Mouse (Mus musculus) heart, postnatal 0 days (tissue): ENCODE results near the gene Znhit2. TPM values are rescaled to one million over a fixed set of nuclear protein-coding genes. Genes with fewer than 3 reads are reported as not detected.

Experiments used
- ATAC-seq: fragments of 200-750 bp; cut with Nextera tagmentation; 2 replicates; pipeline ENCODE4 v1.8.0; 2017; ENCODE audit warnings: low read depth, moderate number of reproducible peaks, moderate library complexity; ENCODE audit not compliant: insufficient read depth
- DNase-seq: peaks from one replicate; pipeline ENCODE4 v3.0.0-alpha.2; 2016; ENCODE audit warnings: low spot score
- H3K27ac ChIP-seq: fragments of 300-500 bp; sonication (generic); 2 replicates; pipeline ENCODE4 v1.5.1; 2014; ENCODE audit warnings: low read depth, mild to moderate bottlenecking
- H3K27me3 ChIP-seq: fragments of 300-500 bp; sonication (generic); 2 replicates; pipeline ENCODE4 v1.6.1; 2014; ENCODE audit warnings: low read length, mixed read lengths; ENCODE audit not compliant: control insufficient read depth, insufficient read depth
- H3K36me3 ChIP-seq: fragments of 300-500 bp; sonication (generic); replicated peaks from 2 replicates; pipeline ENCODE4 v1.6.1; 2014; ENCODE audit warnings: low read length, mixed read lengths; ENCODE audit not compliant: control insufficient read depth, insufficient read depth
- H3K4me1 ChIP-seq: fragments of 300-500 bp; sonication (generic); 2 replicates; pipeline ENCODE4 v1.6.1; 2014; ENCODE audit warnings: antibody characterized with exemption; ENCODE audit not compliant: control insufficient read depth, insufficient read depth
- H3K4me2 ChIP-seq: fragments of 300-500 bp; sonication (generic); 2 replicates; pipeline ENCODE4 v1.6.1; 2014; ENCODE audit warnings: low read depth, mild to moderate bottlenecking, low read length, moderate library complexity
- H3K4me3 ChIP-seq: fragments of 300-500 bp; sonication (generic); 2 replicates; pipeline ENCODE4 v1.5.1; 2014; ENCODE audit warnings: low read depth, low read length
- H3K9ac ChIP-seq: fragments of 300-500 bp; sonication (generic); replicated peaks from 2 replicates; pipeline ENCODE4 v1.6.1; 2014; ENCODE audit warnings: low read depth, low read length, mixed read lengths
- H3K9me3 ChIP-seq: fragments of 300-500 bp; sonication (generic); replicated peaks from 2 replicates; pipeline ENCODE4 v1.6.1; 2016; ENCODE audit warnings: low read length; ENCODE audit not compliant: control insufficient read depth
- CTCF ChIP-seq: IDR thresholded peaks from 2 replicates; pipeline ENCODE4 v1.5.1; 2016; ENCODE audit warnings: antibody characterized with exemption, control low read depth, low read depth
- EP300 ChIP-seq: IDR thresholded peaks from 2 replicates; pipeline ENCODE4 v1.6.1; 2016; ENCODE audit warnings: antibody characterized with exemption, low read depth
- WGBS: fragments of 180-500 bp; shearing (Covaris S2); extraction: QIAGEN DNeasy Blood & Tissue Kit; methylation state at CpG from one replicate; pipeline ENCODE4 v1.1.7; 2014; 5-methylcytosine and 5-hydroxymethylcytosine counted together
- polyA plus RNA-seq: library from polyadenylated mRNA; unstranded; fragments of >200 nt; fragmentation: Nextera tagmentation; extraction: Ambion mirVana; gene quantifications from 2 replicates; pipeline ENCODE4 v1.2.1, GENCODE M21; 2015
- total RNA-seq: library from RNA; depleted of rRNA; stranded (reverse); fragments of >200 nt; gene quantifications from 2 replicates; pipeline ENCODE4 v1.2.3, GENCODE M21; 2014; ENCODE audit warnings: low replicate concordance

Gene Znhit2
- total and polyA plus RNA-seq, 2 experiments from 2014 or later, result 22.7 to 58.4 TPM

- H3K9ac ChIP-seq, result no peak overlapping the region
- ATAC-seq (no peak), DNase-seq (no peak)
- no peak overlapping the region for H3K4me3 ChIP-seq
- no peaks in the 10 kb centered on the region for H3K36me3 ChIP-seq
- no peak overlapping the region for H3K4me2 ChIP-seq
- H3K9me3 ChIP-seq, result no peaks in the 10 kb centered on the region
- H3K27ac ChIP-seq, result no peak overlapping the region
- TF ChIP-seq EP300, result no peak
- no peak for TF ChIP-seq CTCF
- 60% methylated on average over 14 of the region's 14 CpGs for WGBS
- H3K27me3 ChIP-seq, result no peaks in the 10 kb centered on the region
- no peaks in the 10 kb centered on the region for H3K4me1 ChIP-seq
Observed at GRCm38 (mm10) chr19:6030520-6031280, 30.3 kb upstream of the Znhit2 start.

GRCm38 (mm10) chr19:6035966-6036585 lies 24.9 kb upstream of the Znhit2 start:
- Histone ChIP-seq H3K36me3 (no peaks in the 10 kb centered on the region), H3K4me3 (no peak overlapping the region), H3K27ac (no peak overlapping the region), H3K9ac (no peak overlapping the region), H3K9me3 (no peaks in the 10 kb centered on the region), H3K4me2 (no peak overlapping the region), H3K27me3 (no peaks in the 10 kb centered on the region), H3K4me1 (no peaks in the 10 kb centered on the region)
- TF ChIP-seq CTCF (no peak), EP300 (no peak)
- ATAC-seq, result no peak
- no peak for DNase-seq
- 68% methylated on average over 9 of the region's 9 CpGs for WGBS

- no peak overlapping the region for H3K9ac ChIP-seq
- no peaks in the 10 kb centered on the region for H3K36me3 ChIP-seq
- TF ChIP-seq CTCF, result no peak
- no peak for TF ChIP-seq EP300
- H3K4me2 ChIP-seq, result no peak overlapping the region
- H3K4me3 ChIP-seq, result no peak overlapping the region
- ATAC-seq (no peak), DNase-seq (no peak)
- H3K9me3 ChIP-seq, result no peaks in the 10 kb centered on the region
- no peaks in the 10 kb centered on the region for H3K27me3 ChIP-seq
- H3K27ac ChIP-seq, result no peak overlapping the region
- no peaks in the 10 kb centered on the region for H3K4me1 ChIP-seq
Observed at GRCm38 (mm10) chr19:6037695-6038094, 23.3 kb upstream of the Znhit2 start.

GRCm38 (mm10) chr19:6038326-6038725 lies 22.7 kb upstream of the Znhit2 start:
- Histone ChIP-seq H3K4me2 (no peak overlapping the region), H3K4me1 (no peaks in the 10 kb centered on the region), H3K36me3 (no peaks in the 10 kb centered on the region), H3K9ac (no peak overlapping the region), H3K27ac (no peak overlapping the region), H3K4me3 (no peak overlapping the region), H3K9me3 (no peaks in the 10 kb centered on the region), H3K27me3 (no peaks in the 10 kb centered on the region)
- TF ChIP-seq CTCF, result no peak
- 71% methylated on average over 7 of the region's 7 CpGs for WGBS
- ATAC-seq (no peak), DNase-seq (no peak)

- Histone ChIP-seq H3K36me3 (no peaks in the 10 kb centered on the region), H3K4me3 (no peak overlapping the region), H3K27ac (no peak overlapping the region), H3K9me3 (no peaks in the 10 kb centered on the region), H3K27me3 (no peaks in the 10 kb centered on the region), H3K9ac (no peak overlapping the region), H3K4me1 (no peaks in the 10 kb centered on the region), H3K4me2 (no peak overlapping the region)
- TF ChIP-seq EP300, result no peak
- no peak for TF ChIP-seq CTCF
- DNase-seq (no peak), ATAC-seq (no peak)
Observed at GRCm38 (mm10) chr19:6040002-6040401, 21.0 kb upstream of the Znhit2 start.

GRCm38 (mm10) chr19:6042293-6042692 lies 18.7 kb upstream of the Znhit2 start:
- TF ChIP-seq EP300, result no peak
- no peak for TF ChIP-seq CTCF
- Histone ChIP-seq H3K9me3 (no peaks in the 10 kb centered on the region), H3K4me2 (no peak overlapping the region), H3K9ac (no peak overlapping the region), H3K4me3 (no peak overlapping the region), H3K27ac (no peak overlapping the region), H3K27me3 (no peaks in the 10 kb centered on the region), H3K4me1 (0 out of 2 replicates have a peak, but pooled peaks cover 6% of the 10 kb centered on the region), H3K36me3 (no peaks in the 10 kb centered on the region)
- WGBS, result 66% methylated on average over 9 of the region's 9 CpGs
- ATAC-seq (no peak), DNase-seq (no peak)
